Mouse (Mus musculus) small intestine, adult 2 months (tissue): Measurements from ENCODE around the gene 2410137M14Rik.

Experiments used
- CTCF ChIP-seq: fragments of 200-500 bp; IDR thresholded peaks from 2 replicates; pipeline ENCODE4 v1.5.1; 2012; ENCODE audit warnings: low read depth, mild to moderate bottlenecking, control low read depth, inconsistent platforms, low read length, moderate library complexity, mixed read lengths; ENCODE audit not compliant: insufficient replicate concordance, insufficient read length; ENCODE audit errors: extremely low read depth
- POLR2A ChIP-seq: fragments of 200-500 bp; IDR thresholded peaks from 2 replicates; pipeline ENCODE4 v1.6.1; 2012; ENCODE audit warnings: low read depth, mild to moderate bottlenecking, control low read depth, inconsistent platforms, low read length, moderate library complexity

DNA sequence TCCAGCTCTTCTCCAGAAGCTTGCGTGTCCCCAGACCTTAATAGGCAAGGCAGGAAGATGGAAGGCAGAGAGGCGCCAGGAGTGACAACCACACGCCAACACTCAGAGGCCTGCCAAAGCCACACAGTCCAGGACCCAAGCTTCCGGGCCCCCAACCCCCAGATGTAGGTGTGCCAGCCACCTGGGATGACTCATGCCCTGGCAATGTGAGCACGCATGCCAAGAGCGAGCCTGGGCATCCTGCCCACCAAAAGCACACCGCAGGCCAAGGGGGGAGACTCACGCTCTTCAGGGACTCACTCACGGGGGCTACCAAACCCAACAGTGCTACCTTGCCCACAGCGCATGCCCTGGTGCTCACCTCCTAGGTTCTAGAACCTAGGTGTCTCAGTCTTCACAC, 38.6 kb downstream of the 2410137M14Rik start:
- TF ChIP-seq POLR2A (no peak), CTCF (no peak)
